Mouse (Mus musculus) lung, embryonic 16.5 days (tissue): ENCODE data around the gene Kcna7. TPM values are rescaled to one million over a fixed set of nuclear protein-coding genes. Genes with fewer than 3 reads are reported as not detected.

Experiments
- ATAC-seq: fragments of 200-750 bp; cut with Nextera tagmentation; 2 replicates; pipeline ENCODE4 v1.8.0; 2017; ENCODE audit warnings: low read depth, mild to moderate bottlenecking, moderate library complexity
- H3K27ac ChIP-seq: fragments of 300-500 bp; sonication (generic); 2 replicates; pipeline ENCODE4 v1.5.1; 2014; ENCODE audit warnings: mild to moderate bottlenecking, control low read depth, low read length
- H3K27me3 ChIP-seq: fragments of 300-500 bp; sonication (generic); 2 replicates; pipeline ENCODE4 v1.6.1; 2014; ENCODE audit warnings: low read depth, low read length, mixed read lengths; ENCODE audit not compliant: control insufficient read depth, insufficient read depth
- H3K36me3 ChIP-seq: fragments of 300-500 bp; sonication (generic); 2 replicates; pipeline ENCODE4 v1.6.1; 2014; ENCODE audit warnings: low read length; ENCODE audit not compliant: control insufficient read depth, insufficient read depth
- H3K4me1 ChIP-seq: fragments of 300-500 bp; sonication (generic); replicated peaks from 2 replicates; pipeline ENCODE4 v1.6.1; 2014; ENCODE audit warnings: low read length, mixed read lengths; ENCODE audit not compliant: control insufficient read depth, insufficient read depth
- H3K4me2 ChIP-seq: fragments of 300-500 bp; sonication (generic); 2 replicates; pipeline ENCODE4 v1.6.1; 2014; ENCODE audit warnings: low read depth, low read length, control low read depth
- H3K4me3 ChIP-seq: fragments of 300-500 bp; sonication (generic); 2 replicates; pipeline ENCODE4 v1.5.1; 2014; ENCODE audit warnings: mild to moderate bottlenecking, low read length, control low read depth
- H3K9ac ChIP-seq: fragments of 300-500 bp; sonication (generic); 2 replicates; pipeline ENCODE4 v1.6.1; 2014; ENCODE audit warnings: low read length, control low read depth
- H3K9me3 ChIP-seq: fragments of 300-500 bp; sonication (generic); 2 replicates; pipeline ENCODE4 v1.6.1; 2016; ENCODE audit warnings: low read length; ENCODE audit not compliant: control insufficient read depth
- WGBS: fragments of 180-500 bp; shearing (Covaris S2); extraction: QIAGEN DNeasy Blood & Tissue Kit; methylation state at CpG from one replicate; pipeline ENCODE4 v1.1.7; 2014; 5-methylcytosine and 5-hydroxymethylcytosine counted together
- polyA plus RNA-seq: library from polyadenylated mRNA; unstranded; fragments of >200 nt; fragmentation: Nextera tagmentation; extraction: Ambion mirVana; gene quantifications from 2 replicates; pipeline ENCODE4 v1.2.1, GENCODE M21; 2015

Kcna7 gene
- polyA plus RNA-seq, 1 experiment from 2014 or later: not detected

DNA sequence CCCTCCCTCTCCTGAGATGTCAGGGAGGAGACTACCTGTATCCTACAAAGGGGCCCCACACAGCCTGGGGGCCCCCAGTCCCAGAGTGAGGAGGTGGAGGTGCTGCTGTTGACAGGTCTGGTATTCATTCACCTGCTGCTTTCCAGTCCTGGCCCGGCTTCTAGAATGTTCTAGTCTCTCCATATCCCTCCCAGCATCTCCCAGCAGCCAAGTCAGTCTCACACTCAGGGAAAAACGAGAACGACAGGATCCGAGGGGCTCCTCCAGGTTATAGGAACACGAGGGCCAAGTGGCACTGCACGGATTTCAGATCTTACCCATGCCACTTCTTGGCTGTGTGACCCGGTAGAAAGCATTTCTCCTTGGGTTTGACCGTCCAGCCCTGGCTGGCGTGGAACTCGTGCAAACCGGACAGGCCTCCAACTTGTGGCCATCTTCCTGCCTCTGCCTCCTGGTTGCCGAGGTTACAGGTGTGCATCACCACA lies 9.3 kb downstream of the Kcna7 start:
- H3K36me3 ChIP-seq: no peaks in the 10 kb centered on the region
- WGBS: 34% methylated on average over 12 of the region's 12 CpGs
- H3K4me2 ChIP-seq: peak overlapping the region; percentile 93; the same call in 1 of the 2 replicates
- H3K27ac ChIP-seq: no peak overlapping the region
- ATAC-seq: no peak
- peaks cover 72% of the 10 kb centered on the region for H3K27me3 ChIP-seq
- no peaks in the 10 kb centered on the region for H3K9me3 ChIP-seq
- no peak overlapping the region for H3K9ac ChIP-seq
- peaks cover 23% of the 10 kb centered on the region for H3K4me1 ChIP-seq
- H3K4me3 ChIP-seq: no peak overlapping the region

DNA sequence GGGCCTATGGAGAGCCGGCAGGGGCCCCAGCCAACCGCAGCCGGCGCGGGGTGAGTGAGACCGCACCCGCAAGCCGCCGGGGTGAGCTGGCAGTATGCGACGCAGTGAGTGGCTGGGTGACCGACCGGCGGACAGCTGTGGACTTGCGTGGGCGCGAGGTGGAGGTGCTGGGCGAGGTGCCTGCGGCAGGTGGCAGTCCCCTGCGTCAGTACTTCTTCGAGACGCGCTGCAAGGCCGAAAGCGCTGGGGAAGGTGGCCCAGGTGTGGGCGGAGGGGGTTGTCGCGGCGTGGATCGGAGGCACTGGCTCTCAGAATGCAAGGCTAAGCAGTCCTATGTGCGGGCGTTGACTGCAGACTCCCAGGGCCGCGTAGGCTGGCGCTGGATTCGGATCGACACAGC lies 10.2 kb downstream of the Kcna7 start:
- H3K36me3 ChIP-seq: no peaks in the 10 kb centered on the region
- peak overlapping the region; percentile 37 for H3K4me2 ChIP-seq
- H3K27me3 ChIP-seq: peaks cover 64% of the 10 kb centered on the region
- 12% methylated on average over 37 of the region's 37 CpGs for WGBS
- peak overlapping the region; percentile 25 for H3K4me3 ChIP-seq
- H3K9ac ChIP-seq: peak overlapping the region; percentile 30
- peaks cover 23% of the 10 kb centered on the region for H3K4me1 ChIP-seq
- no peak for ATAC-seq
- no peak overlapping the region for H3K27ac ChIP-seq
- no peaks in the 10 kb centered on the region for H3K9me3 ChIP-seq

- H3K27me3 ChIP-seq: peaks cover 49% of the 10 kb centered on the region
- H3K4me3 ChIP-seq: no peak overlapping the region
- peaks cover 17% of the 10 kb centered on the region for H3K36me3 ChIP-seq
- no peak overlapping the region for H3K4me2 ChIP-seq
- 10% methylated on average over 13 of the region's 13 CpGs for WGBS
- H3K27ac ChIP-seq: no peak overlapping the region
- no peaks in the 10 kb centered on the region for H3K9me3 ChIP-seq
- H3K9ac ChIP-seq: no peak overlapping the region
- ATAC-seq: no peak
- peaks cover 22% of the 10 kb centered on the region for H3K4me1 ChIP-seq
Measured at GRCm38 (mm10) chr7:45417962-45418492, 12.6 kb downstream of the Kcna7 start.

DNA sequence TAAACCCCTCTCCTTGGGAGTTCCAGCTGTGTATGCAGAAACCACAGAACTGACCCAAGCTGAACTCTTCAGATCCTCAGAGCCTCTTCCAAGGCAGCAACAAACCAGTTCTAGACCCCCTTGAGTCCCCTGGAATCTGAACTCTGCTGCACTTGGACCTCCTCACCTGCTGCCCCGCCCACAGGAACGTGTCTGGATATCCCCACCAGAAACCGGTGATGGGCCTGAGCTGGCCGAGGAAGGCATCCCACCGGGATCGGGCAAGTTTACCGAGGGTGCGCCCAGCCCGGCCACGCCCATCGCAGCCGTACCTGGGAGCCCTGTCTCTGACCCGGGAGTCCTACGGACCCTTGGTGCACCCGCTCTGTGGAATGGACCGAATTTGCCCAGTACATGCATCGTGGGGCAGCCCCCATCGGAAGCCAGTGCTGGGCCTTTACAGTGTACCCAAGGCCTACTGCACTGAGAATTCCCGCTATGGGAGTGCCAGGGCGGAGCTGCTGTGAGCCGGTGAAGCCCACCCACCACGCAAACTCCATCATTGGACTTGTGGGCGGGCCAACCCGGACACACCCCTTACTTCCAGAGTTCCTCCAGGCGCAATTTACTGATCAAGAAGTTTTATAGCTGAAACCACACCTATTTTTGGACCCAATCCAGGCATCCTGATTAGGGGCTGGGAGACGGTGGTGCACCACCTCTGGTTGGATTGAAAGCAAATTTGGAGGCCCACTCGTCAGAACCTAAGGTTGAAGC lies 14.6 kb downstream of the Kcna7 start:
- Histone ChIP-seq H3K4me1 (peaks cover 9% of the 10 kb centered on the region), H3K4me3 (no peak overlapping the region), H3K9me3 (no peaks in the 10 kb centered on the region), H3K9ac (no peak overlapping the region), H3K36me3 (peaks cover 27% of the 10 kb centered on the region), H3K27me3 (peaks cover 34% of the 10 kb centered on the region), H3K27ac (no peak overlapping the region), H3K4me2 (no peak overlapping the region)
- 10% methylated on average over 27 of the region's 27 CpGs for WGBS
- peak; percentile 14; the same call in 1 of the 2 replicates for ATAC-seq

- Histone ChIP-seq H3K4me3 (no peak within 1 kb of the TSS), H3K27me3 (peaks cover 28% of the 10 kb centered on the region), H3K27ac (no peak within 1 kb of the TSS), H3K4me2 (no peak within 1 kb of the TSS), H3K9me3 (no peaks in the 10 kb centered on the region), H3K36me3 (peaks cover 29% of the 10 kb centered on the region), H3K9ac (no peak within 1 kb of the TSS), H3K4me1 (peaks cover 6% of the 10 kb centered on the region)
- 54% methylated on average over 6 of the region's 6 CpGs for WGBS
- no peak for ATAC-seq
Measured at GRCm38 (mm10) chr7:45420615-45420919, 15.1 kb downstream of the Kcna7 start, which contains the start of gene Lhb. Gene Lhb, plus strand, starts transcription at chr7:45420820.

DNA sequence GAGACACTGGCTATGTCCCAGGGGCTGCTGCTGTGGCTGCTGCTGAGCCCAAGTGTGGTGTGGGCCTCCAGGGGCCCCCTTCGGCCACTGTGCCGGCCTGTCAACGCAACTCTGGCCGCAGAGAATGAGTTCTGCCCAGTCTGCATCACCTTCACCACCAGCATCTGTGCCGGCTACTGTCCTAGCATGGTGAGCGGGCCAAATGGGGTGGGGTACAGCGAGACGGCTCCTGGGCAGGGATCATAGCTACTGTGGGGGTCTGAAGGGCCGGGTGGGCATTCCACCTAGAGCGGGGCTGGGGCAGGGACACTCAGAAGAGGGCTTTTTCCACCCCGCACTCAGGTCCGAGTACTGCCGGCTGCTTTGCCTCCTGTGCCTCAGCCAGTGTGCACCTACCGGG lies 15.7 kb downstream of the Kcna7 start:
- Histone ChIP-seq H3K4me3 (no peak overlapping the region), H3K4me2 (no peak overlapping the region), H3K36me3 (peaks cover 29% of the 10 kb centered on the region), H3K4me1 (peaks cover 6% of the 10 kb centered on the region), H3K9ac (no peak overlapping the region), H3K27ac (no peak overlapping the region), H3K9me3 (no peaks in the 10 kb centered on the region), H3K27me3 (peaks cover 22% of the 10 kb centered on the region)
- ATAC-seq: no peak
- WGBS: 91% methylated on average over 14 of the region's 14 CpGs

DNA sequence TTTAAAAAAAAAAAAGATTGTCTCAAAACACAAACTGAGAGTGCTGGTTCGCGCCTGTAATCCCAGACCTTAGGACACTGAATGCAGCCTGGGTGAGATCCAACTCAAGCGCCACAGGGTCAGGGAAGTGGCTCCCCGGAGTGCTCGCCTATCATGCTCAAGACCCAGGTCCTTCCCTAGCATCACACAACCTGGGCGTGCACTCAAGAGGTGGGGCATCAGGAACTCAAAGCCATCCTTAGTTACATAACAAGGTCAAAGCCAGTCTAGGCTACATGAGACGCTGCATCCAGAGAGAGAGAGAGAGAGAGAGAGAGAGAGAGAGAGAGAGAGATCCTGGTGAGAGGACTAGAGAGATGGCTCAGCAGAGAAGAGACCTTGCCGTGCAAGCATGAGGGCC lies 21.1 kb downstream of the Kcna7 start:
- Histone ChIP-seq H3K9ac (no peak overlapping the region), H3K4me1 (no peaks in the 10 kb centered on the region), H3K4me2 (no peak overlapping the region), H3K27me3 (no peaks in the 10 kb centered on the region), H3K9me3 (no peaks in the 10 kb centered on the region), H3K27ac (no peak overlapping the region), H3K36me3 (peaks cover 34% of the 10 kb centered on the region), H3K4me3 (no peak overlapping the region)
- no peak for ATAC-seq
- WGBS: 73% methylated on average over 8 of the region's 8 CpGs

DNA sequence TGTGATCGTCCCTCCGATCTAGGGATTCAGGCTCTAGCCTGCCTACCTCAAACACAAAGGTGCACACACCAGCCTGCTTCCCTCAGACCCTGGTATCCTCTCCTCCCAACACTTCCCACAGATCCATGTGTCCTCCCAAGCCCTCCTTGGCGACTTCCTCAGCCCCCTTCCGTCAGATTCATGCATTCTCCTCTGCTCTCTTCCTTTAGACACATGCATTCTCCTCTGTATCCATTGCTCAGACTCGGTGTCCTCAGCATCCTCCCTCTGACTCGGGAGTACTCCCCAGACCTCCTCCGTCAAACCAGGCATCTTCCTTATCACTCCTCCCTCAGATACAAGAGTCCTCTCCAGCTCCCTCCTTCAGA lies 28.4 kb downstream of the Kcna7 start:
- H3K27ac ChIP-seq: peak overlapping the region; percentile 86
- under 1% methylated on average over 7 of the region's 7 CpGs for WGBS
- peaks cover 33% of the 10 kb centered on the region for H3K4me1 ChIP-seq
- ATAC-seq: no peak
- H3K9ac ChIP-seq: peak overlapping the region; percentile 87
- H3K4me3 ChIP-seq: peak overlapping the region; percentile 88
- H3K36me3 ChIP-seq: peaks cover 8% of the 10 kb centered on the region; the same call in 1 of the 2 replicates
- H3K9me3 ChIP-seq: no peaks in the 10 kb centered on the region
- peak overlapping the region; percentile 87 for H3K4me2 ChIP-seq
- H3K27me3 ChIP-seq: no peaks in the 10 kb centered on the region

- Histone ChIP-seq H3K9ac (peak within 1 kb of the TSS; percentile 89), H3K4me3 (peak within 1 kb of the TSS; percentile 88), H3K9me3 (no peaks in the 10 kb centered on the region), H3K4me2 (peak within 1 kb of the TSS; percentile 87), H3K27me3 (no peaks in the 10 kb centered on the region), H3K27ac (peak within 1 kb of the TSS; percentile 92), H3K4me1 (peaks cover 33% of the 10 kb centered on the region), H3K36me3 (peaks cover 5% of the 10 kb centered on the region; the same call in 1 of the 2 replicates)
- WGBS: under 1% methylated on average over 45 of the region's 45 CpGs
- peak; percentile 98 for ATAC-seq
Measured at GRCm38 (mm10) chr7:45434203-45435015, 29.0 kb downstream of the Kcna7 start, which contains the start of gene Gys1. Gene Gys1, plus strand, starts transcription at chr7:45434844.
